Mouse (Mus musculus) heart, embryonic 14.5 days (tissue): ENCODE measurements around the gene Ypel4. TPM values are rescaled to one million over a fixed set of nuclear protein-coding genes. Genes with fewer than 3 reads are reported as not detected.

ENCODE experiments used
- ATAC-seq: fragments of 200-750 bp; cut with Nextera tagmentation; 2 replicates; pipeline ENCODE4 v1.8.0; 2017; ENCODE audit warnings: low read depth, moderate TSS enrichment; ENCODE audit not compliant: insufficient number of reproducible peaks, insufficient read depth, low FRiP score
- H3K27ac ChIP-seq, 2 experiments: fragments of 200-500 bp in 1 of 2; fragments of 300-500 bp in 1 of 2; sonication (generic) in 1 of 2; replicated peaks in 1 of 2; 2 replicates each; pipeline ENCODE4 v1.5.1; 2012 to 2014; ENCODE audit warnings: low read depth in 2 of 2, low read length in 2 of 2, control low read depth in 1 of 2, mild to moderate bottlenecking in 1 of 2, mixed read lengths in 1 of 2; ENCODE audit not compliant: control insufficient read depth in 1 of 2, insufficient read depth in 1 of 2
- H3K27me3 ChIP-seq: fragments of 300-500 bp; sonication (generic); 2 replicates; pipeline ENCODE4 v1.6.1; 2014; ENCODE audit warnings: mild to moderate bottlenecking, low read length, control low read depth; ENCODE audit not compliant: control insufficient read depth, insufficient read depth
- H3K36me3 ChIP-seq: fragments of 300-500 bp; sonication (generic); 2 replicates; pipeline ENCODE4 v1.6.1; 2014; ENCODE audit warnings: mild to moderate bottlenecking, control low read depth, low read length, mixed read lengths; ENCODE audit not compliant: control insufficient read depth, insufficient read depth
- H3K4me1 ChIP-seq, 2 experiments: fragments of 200-500 bp in 1 of 2; fragments of 300-500 bp in 1 of 2; sonication (generic) in 1 of 2; 2 replicates each; pipeline ENCODE4 v1.6.1; 2012 to 2014; ENCODE audit warnings: low read length in 2 of 2, control low read depth in 1 of 2, mixed read lengths in 1 of 2; ENCODE audit not compliant: control insufficient read depth in 2 of 2, insufficient read depth in 2 of 2
- H3K4me2 ChIP-seq: fragments of 300-500 bp; sonication (generic); 2 replicates; pipeline ENCODE4 v1.6.1; 2014; ENCODE audit warnings: mild to moderate bottlenecking, low read length
- H3K4me3 ChIP-seq, 2 experiments: fragments of 200-500 bp in 1 of 2; fragments of 300-500 bp in 1 of 2; sonication (generic) in 1 of 2; 2 replicates each; pipeline ENCODE4 v1.5.1; 2012 to 2014; ENCODE audit warnings: low read length in 2 of 2, mild to moderate bottlenecking in 2 of 2, control low read depth in 1 of 2, low read depth in 1 of 2, moderate library complexity in 1 of 2; ENCODE audit not compliant: control insufficient read depth in 1 of 2, insufficient read depth in 1 of 2
- H3K9ac ChIP-seq: fragments of 300-500 bp; sonication (generic); 2 replicates; pipeline ENCODE4 v1.6.1; 2014; ENCODE audit warnings: mild to moderate bottlenecking, low read length
- H3K9me3 ChIP-seq: fragments of 300-500 bp; sonication (generic); 2 replicates; pipeline ENCODE4 v1.6.1; 2016; ENCODE audit warnings: low read length, control low read depth; ENCODE audit not compliant: control insufficient read depth
- WGBS: fragments of 180-500 bp; shearing (Covaris S2); extraction: QIAGEN DNeasy Blood & Tissue Kit; methylation state at CpG from one replicate; pipeline ENCODE4 v1.1.7; 2014; 5-methylcytosine and 5-hydroxymethylcytosine counted together
- polyA plus RNA-seq: library from polyadenylated mRNA; unstranded; fragments of >200 nt; fragmentation: Nextera tagmentation; extraction: Ambion mirVana; gene quantifications from 2 replicates; pipeline ENCODE4 v1.2.1, GENCODE M21; 2014

Gene Ypel4
- polyA plus RNA-seq, 1 experiment from 2014 or later: 4.5 TPM

- Histone ChIP-seq H3K27me3 (no peaks in the 10 kb centered on the region), H3K9me3 (no peaks in the 10 kb centered on the region), H3K9ac (no peak overlapping the region), H3K4me1 (no peaks in the 10 kb centered on the region), H3K36me3 (peaks cover 88% of the 10 kb centered on the region), H3K27ac (no peak overlapping the region), H3K4me3 (no peak overlapping the region), H3K4me2 (no peak overlapping the region)
- WGBS: 73% methylated on average over 1 of the region's 1 CpGs
- ATAC-seq: no peak
Measured at GRCm38 (mm10) chr2:84707523-84707922, 26.3 kb upstream of the Ypel4 start.

- H3K4me2 ChIP-seq: no peak overlapping the region
- H3K9me3 ChIP-seq: no peaks in the 10 kb centered on the region
- 90% methylated on average over 2 of the region's 2 CpGs for WGBS
- H3K4me3 ChIP-seq: no peak overlapping the region
- peaks cover 46% of the 10 kb centered on the region for H3K36me3 ChIP-seq
- H3K4me1 ChIP-seq: peaks cover 0 to 15% of the 10 kb centered on the region in 2 experiments; a peak in 2 of 4 replicates
- no peaks in the 10 kb centered on the region for H3K27me3 ChIP-seq
- no peak overlapping the region for H3K9ac ChIP-seq
- ATAC-seq: no peak
- H3K27ac ChIP-seq: no peak overlapping the region
Measured at GRCm38 (mm10) chr2:84711898-84712297, 22.0 kb upstream of the Ypel4 start.

GRCm38 (mm10) chr2:84714422-84714810 lies 19.4 kb upstream of the Ypel4 start:
- Histone ChIP-seq H3K36me3 (peaks cover 24% of the 10 kb centered on the region), H3K27ac (peak overlapping the region; percentile 98 to 99), H3K9me3 (no peaks in the 10 kb centered on the region), H3K4me2 (peak overlapping the region; percentile 79), H3K27me3 (no peaks in the 10 kb centered on the region), H3K9ac (peak overlapping the region; percentile 98), H3K4me3 (peak overlapping the region; percentile 92 to 94), H3K4me1 (peaks cover 0 to 15% of the 10 kb centered on the region in 2 experiments; a peak in 2 of 4 replicates)
- under 1% methylated on average over 26 of the region's 26 CpGs for WGBS
- no peak for ATAC-seq

- no peaks in the 10 kb centered on the region for H3K27me3 ChIP-seq
- H3K27ac ChIP-seq: peak within 1 kb of the TSS; percentile 98 to 99
- ATAC-seq: peak; percentile 95
- H3K4me1 ChIP-seq: peaks cover 0 to 15% of the 10 kb centered on the region in 2 experiments; a peak in 2 of 4 replicates
- H3K9me3 ChIP-seq: no peaks in the 10 kb centered on the region
- H3K36me3 ChIP-seq: peaks cover 18% of the 10 kb centered on the region
- H3K4me2 ChIP-seq: peak within 1 kb of the TSS; percentile 79
- peak within 1 kb of the TSS; percentile 92 to 94 for H3K4me3 ChIP-seq
- H3K9ac ChIP-seq: peak within 1 kb of the TSS; percentile 98
- WGBS: under 1% methylated on average over 105 of the region's 107 CpGs
Measured at GRCm38 (mm10) chr2:84714811-84715561, 18.9 kb upstream of the Ypel4 start, which contains the start of gene Zdhhc5. Zdhhc5 (minus strand) TSS chr2:84715180.

- H3K4me3 ChIP-seq: peak overlapping the region; percentile 76 to 94
- ATAC-seq: peak; percentile 90
- H3K9ac ChIP-seq: peak overlapping the region; percentile 98
- H3K36me3 ChIP-seq: peaks cover 11% of the 10 kb centered on the region
- peak overlapping the region; percentile 98 to 99 for H3K27ac ChIP-seq
- H3K27me3 ChIP-seq: no peaks in the 10 kb centered on the region
- peak overlapping the region; percentile 71 for H3K4me2 ChIP-seq
- H3K9me3 ChIP-seq: no peaks in the 10 kb centered on the region
- peaks cover 0 to 15% of the 10 kb centered on the region in 2 experiments; a peak in 2 of 4 replicates for H3K4me1 ChIP-seq
- under 1% methylated on average over 33 of the region's 33 CpGs for WGBS
Measured at GRCm38 (mm10) chr2:84715562-84716361, 18.1 kb upstream of the Ypel4 start.

- H3K36me3 ChIP-seq: 0 out of 2 replicates have a peak, but pooled peaks cover 5% of the 10 kb centered on the region
- peak overlapping the region; percentile 71 for H3K4me2 ChIP-seq
- H3K27me3 ChIP-seq: no peaks in the 10 kb centered on the region
Measured at GRCm38 (mm10) chr2:84716423-84717355, 17.2 kb upstream of the Ypel4 start.

GRCm38 (mm10) chr2:84717357-84717756 lies 16.5 kb upstream of the Ypel4 start:
- Histone ChIP-seq H3K27me3 (no peaks in the 10 kb centered on the region), H3K4me3 (no peak overlapping the region), H3K9ac (no peak overlapping the region), H3K4me2 (no peak overlapping the region), H3K27ac (no peak overlapping the region), H3K4me1 (peaks cover 0 to 15% of the 10 kb centered on the region in 2 experiments; a peak in 2 of 4 replicates), H3K36me3 (0 out of 2 replicates have a peak, but pooled peaks cover 2% of the 10 kb centered on the region), H3K9me3 (no peaks in the 10 kb centered on the region)
- ATAC-seq: no peak
- WGBS: 86% methylated on average over 4 of the region's 4 CpGs

More at GRCm38 (mm10) chr2:84716423-84717355, 17.2 kb upstream of the Ypel4 start:
- ATAC-seq: no peak
- Histone ChIP-seq H3K9me3 (no peaks in the 10 kb centered on the region), H3K4me3 (peak overlapping the region; percentile 76 to 94), H3K9ac (peak overlapping the region; percentile 67), H3K4me1 (peaks cover 0 to 15% of the 10 kb centered on the region in 2 experiments; a peak in 2 of 4 replicates), H3K27ac (peak overlapping the region; percentile 95 to 99)
- 27% methylated on average over 9 of the region's 9 CpGs for WGBS
